Mouse (Mus musculus): ENCODE measurements around the gene Klf1.
A peak's percentile ranks its signal among the peaks of the same experiment; 100 is the strongest.

Gene Klf1

DNA sequence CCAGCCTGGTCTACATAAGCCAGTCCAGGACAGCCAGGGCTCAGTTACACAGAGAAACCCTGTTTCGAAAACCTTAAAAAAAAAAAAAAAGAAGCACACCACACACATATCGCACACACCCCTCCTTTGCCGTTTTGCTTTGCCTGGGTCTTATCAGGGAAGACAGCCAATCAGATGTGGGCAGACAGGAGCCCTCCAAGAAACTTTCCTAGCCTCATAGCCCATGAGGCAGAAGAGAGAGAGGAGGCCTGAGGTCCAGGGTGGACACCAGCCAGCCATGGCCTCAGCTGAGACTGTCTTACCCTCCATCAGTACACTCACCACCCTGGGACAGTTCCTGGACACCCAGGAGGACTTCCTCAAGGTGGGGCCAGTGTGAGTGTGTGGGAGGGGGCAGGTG lies at the start of gene Klf1:
Klf1 (plus strand) TSS at position 177 of the 400 bp plus-strand sequence.
- no peak for DNase-seq (ENCODE audit: inconsistent ontology term)

DNA sequence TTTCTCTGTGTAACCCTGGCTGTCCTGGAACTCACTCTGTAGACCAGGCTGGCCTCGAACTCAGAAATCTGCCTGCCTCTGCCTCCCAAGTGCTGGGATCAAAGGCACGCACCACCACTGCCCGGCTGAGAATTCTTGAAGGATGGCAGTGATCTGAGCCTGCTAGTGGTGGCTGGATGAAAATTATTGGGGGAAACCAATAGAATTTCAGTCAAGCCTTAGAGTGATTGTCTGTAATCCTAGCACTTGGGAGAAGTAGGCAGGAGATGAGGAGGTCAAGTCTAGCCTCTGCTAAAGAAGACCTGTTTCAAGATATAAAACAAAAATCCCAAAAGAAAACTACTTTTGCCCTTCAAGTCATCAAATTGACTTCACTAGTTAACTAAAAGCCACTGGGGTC lies 45.3 kb upstream of the Klf1 start:
- DNase-seq (ENCODE audit: inconsistent ontology term): no peak

- DNase-seq (ENCODE audit: inconsistent ontology term): peak; percentile 86
Observed at GRCm38 (mm10) chr8:84856864-84857441, 44.8 kb upstream of the Klf1 start, which contains the start of gene Farsa. Gene Farsa, plus strand, starts transcription at chr8:84856989.

DNA sequence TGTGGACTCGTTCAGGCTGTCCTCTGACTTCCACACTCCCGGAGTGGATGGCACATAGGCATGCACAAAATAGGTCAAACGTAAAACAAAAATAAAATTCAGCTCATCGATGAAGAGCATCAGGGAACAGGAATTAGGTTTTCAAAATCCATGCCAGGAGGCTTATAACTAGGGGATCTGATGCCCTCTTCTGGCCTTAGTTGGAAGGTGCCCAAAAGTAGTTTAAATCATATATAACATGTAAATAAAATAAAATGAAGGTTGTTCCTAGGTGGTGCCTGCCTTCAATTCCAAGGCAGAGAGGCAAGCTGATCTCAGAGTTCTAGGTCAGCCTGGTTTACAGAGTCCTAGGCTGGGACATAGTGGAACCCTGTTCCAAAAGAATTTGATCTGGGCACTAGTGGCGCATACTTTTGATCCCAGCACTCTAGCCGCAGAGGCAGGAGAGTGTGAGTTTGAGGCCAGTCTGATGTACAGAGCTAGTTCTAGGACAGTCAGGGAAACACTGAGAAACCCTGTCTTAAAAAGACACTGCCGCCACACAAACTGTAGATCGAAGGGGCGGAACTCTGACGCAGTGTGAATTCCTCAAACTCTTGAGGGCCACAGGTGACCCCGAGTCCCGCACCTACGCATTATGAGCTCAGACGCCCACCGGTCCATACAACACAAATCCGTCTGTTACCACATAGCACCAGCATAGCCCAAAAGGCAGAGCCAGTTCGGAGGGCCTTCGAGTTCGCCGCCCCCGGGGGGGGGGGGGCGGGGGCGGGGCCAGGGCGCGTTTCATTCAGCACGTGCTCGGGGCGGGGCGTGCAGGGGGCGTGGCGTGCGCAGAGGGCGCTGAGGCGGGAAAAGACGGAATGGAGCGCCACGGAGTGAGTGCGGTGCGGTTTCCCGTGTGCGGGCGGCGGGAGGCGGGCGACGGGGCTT lies 30.1 kb upstream of the Klf1 start, which contains the start of gene Syce2:
Syce2 (plus strand) TSS at position 736 of the 933 bp plus-strand sequence.
- peak; percentile 66 for DNase-seq (ENCODE audit: inconsistent ontology term)

DNA sequence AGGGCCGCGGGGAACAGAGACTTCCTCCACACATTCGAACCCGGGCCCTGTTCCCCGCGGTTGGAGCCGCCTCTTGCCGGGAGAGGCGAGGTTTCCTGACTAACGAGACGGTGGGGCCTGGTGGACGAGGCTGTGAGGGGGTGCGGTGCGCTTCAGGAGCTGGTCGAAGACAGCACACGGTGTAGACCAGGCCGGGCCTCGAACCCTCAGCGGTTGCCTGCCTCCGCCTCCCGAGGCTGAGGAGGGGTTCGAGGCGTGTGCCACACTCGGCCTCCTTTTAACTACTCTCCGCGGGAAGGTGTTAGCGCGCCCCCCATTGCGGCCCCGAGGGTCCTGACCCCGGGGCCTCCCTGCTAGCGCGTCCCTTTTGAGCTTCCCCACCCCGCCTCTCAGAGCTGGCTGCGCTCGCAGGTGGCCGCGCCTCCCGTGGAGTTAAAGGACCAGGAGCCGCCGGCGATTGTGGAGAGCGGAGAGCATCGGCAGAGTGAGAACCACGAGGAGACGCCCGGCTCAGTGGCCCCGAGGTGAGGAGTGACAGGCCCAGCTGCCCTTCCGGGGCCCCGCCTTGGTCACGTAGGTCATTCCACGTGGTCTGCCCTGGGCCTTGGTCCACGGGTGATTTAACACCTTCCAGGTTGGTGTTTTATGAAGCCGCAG lies 29.3 kb upstream of the Klf1 start:
- peak; percentile 10 for DNase-seq (ENCODE audit: inconsistent ontology term)

DNA sequence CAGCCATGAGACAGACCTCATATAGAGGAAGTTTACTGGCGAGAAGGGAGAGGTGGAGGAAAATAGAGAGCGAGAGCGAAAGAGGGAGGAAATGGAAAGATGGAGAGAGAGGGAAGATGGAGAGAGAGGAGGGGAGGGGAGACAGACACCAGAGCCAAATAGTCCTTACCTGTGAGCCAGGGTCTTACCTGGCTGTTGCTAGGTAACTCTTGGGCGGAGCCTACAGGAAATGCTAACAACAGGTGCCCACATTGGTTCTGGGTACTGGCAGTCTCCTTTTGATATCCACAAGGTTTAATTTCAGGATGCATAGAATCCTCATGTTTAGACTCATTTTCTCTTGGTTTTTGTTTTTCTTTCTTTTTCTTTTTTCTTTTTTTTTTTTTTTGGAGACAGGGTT lies 28.7 kb upstream of the Klf1 start:
- no peak for DNase-seq (ENCODE audit: inconsistent ontology term)

DNA sequence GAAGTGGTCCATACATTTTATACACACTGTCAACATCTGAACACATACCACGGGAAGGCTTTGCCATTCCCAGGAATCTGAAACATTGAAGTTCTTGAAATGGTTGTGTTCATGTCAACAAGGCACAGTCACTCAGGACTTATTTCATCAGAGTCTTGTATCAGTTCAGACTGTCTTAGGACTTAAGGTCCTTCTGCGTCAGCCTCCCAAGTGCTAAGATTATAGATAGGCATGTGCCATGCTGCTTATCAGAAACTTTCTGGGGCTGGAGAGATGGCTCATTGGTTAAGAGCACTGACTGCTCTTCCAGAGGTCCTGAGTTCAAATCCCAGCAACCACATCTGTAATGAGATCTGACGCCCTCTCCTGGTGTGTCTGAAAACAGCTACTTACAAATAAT lies 27.4 kb upstream of the Klf1 start:
- no peak for DNase-seq (ENCODE audit: inconsistent ontology term)

- DNase-seq (ENCODE audit: inconsistent ontology term): no peak
Observed at GRCm38 (mm10) chr8:84877297-84878035, 24.3 kb upstream of the Klf1 start.

DNA sequence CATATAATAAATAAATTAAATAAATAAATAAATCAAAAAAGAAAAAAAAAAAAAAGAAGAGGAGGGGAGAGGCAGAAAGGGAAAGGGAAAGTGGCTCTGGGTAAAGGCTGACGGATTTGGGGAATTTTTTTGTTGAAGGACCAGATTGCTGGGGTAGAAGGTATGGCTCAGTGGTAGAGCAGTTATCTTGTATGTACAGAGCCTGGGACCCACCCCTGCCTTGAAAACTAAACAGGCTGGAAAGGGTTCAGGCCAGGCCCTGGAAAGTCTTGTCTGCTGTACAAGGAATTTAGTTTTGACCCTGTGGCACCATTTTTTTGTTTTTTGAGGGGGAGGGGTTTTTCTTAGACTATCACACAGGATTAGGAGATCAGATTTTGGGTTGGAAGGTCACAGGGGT lies 22.8 kb upstream of the Klf1 start:
- no peak for DNase-seq (ENCODE audit: inconsistent ontology term)

DNA sequence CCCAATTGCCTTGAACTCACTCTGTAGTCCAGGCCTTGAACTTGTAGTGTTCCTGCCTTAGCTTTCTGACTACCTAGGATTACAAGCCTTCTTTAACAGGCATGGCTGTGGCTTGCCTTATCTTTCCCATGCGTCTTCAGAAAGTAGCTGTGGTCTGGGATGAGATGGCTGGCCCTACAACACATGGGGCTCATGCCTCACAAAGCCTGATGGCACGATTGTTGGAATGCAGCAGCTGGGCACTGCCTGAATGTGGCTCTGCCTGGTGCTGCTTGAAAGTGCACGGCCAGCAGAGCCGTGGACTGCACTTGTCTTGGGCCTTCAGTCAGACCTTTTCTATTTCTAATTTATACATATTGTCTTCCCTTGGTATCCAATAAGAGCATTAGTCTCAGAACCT lies 17.0 kb upstream of the Klf1 start:
- DNase-seq (ENCODE audit: inconsistent ontology term): no peak

GRCm38 (mm10) chr8:84888280-84888679 lies 13.4 kb upstream of the Klf1 start:
- no peak for DNase-seq (ENCODE audit: inconsistent ontology term)

DNA sequence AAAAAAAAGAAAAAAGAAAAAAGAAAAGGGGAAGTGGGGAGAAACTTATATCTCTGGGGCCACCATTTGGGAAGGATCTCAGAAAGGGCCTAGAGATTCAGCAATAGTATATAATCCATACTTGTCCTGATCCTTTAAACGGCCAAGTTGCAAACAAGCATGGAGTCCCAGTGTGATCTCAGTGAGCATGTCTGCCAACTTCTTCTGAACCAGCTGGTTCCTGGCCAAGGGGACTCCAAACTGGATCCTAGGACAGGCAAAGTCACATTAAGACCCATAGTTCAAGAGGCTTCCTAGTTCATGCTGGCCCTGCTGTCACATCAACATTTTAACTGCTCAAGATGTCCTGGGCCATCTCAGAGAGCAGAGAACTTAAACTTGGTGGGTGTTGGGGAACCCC lies 12.6 kb upstream of the Klf1 start:
- DNase-seq (ENCODE audit: inconsistent ontology term): no peak

DNA sequence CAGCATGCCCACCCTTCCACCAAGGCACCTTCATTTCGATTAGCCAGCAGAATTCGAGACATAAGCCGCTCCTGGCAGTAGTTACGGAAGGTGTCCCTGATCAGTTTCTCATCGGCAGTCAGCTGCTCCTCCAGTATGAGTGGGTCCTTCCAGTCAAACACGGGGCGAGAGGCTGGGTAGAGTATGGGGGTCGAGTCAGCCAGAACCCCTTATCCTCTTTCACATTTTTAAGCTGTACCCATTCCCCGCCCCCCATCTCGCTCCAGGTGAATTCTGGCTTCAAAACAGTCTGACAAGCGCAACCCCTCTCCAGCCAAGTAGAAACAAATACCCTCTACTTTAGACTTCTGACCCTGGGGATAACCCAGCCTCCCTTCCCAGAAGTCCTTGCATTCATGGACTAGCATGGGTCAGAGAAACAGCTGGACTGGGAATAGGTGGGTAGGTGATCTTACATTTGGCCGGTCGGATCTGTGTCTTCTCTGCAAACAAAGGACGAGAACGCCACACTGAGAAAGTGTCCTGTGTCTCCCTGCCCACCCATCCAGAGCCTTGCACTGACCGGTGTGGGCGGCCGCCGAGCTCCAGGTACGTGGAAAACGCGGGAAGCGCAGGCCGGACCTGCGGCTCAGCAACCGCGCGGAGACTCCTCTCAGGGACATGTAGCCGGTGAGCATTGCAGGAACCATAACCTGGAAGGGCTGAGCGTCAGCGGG lies 8.6 kb upstream of the Klf1 start:
- DNase-seq (ENCODE audit: inconsistent ontology term): no peak

DNA sequence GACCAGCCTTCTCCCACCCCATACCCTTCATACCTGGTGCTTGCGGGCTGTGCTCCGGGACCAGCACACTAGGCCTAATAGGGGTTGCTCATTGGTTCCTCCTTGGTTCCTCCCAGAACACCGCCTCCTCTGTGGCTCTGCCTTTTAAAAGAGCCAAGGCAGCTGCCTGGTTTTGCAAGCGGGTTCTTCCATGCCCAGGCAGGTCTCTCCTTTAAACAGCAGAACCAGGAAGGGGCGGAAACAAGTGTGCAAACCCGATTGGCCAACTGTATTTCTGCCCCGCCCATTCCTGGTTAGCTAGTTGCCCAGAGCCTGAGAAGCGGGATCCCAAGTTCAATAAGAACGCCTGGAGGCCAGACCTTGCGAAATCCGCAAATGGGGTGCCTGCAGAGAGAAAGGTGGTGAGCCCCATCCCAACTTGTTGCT lies 8.0 kb upstream of the Klf1 start, which contains the start of gene Gcdh:
Gcdh (minus strand) TSS at position 213 of the 426 bp plus-strand sequence.
- DNase-seq (ENCODE audit: inconsistent ontology term): peak; percentile 95

- no peak for DNase-seq (ENCODE audit: inconsistent ontology term)
Observed at GRCm38 (mm10) chr8:84895963-84896362, 5.8 kb upstream of the Klf1 start.

DNA sequence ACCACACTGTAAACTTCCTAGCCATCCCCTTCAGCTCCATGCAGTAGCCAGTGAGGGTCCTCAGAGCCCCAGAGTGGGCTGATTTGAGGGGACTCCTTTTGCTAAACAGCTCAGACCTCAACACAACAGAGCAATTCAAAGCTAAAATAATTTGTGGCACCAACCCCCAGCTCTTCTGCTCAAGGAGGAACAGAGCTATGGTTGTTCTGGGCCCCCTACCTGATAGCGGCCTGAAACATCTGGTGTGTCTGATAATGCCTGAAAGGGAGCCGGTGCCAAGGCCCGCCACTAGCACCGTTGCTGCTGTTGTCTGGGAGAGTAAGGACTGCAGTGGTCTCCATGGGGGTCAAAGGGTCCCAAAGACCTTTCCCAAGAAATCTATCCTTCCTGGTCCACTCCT lies 657 bp upstream of the Klf1 start:
- DNase-seq (ENCODE audit: inconsistent ontology term): no peak

- no peak for DNase-seq (ENCODE audit: inconsistent ontology term)
Observed at GRCm38 (mm10) chr8:84902367-84902919, 715 bp downstream of the Klf1 start.

GRCm38 (mm10) chr8:84902920-84903661 lies 1.4 kb downstream of the Klf1 start:
- DNase-seq (ENCODE audit: inconsistent ontology term): peak; percentile 90

DNA sequence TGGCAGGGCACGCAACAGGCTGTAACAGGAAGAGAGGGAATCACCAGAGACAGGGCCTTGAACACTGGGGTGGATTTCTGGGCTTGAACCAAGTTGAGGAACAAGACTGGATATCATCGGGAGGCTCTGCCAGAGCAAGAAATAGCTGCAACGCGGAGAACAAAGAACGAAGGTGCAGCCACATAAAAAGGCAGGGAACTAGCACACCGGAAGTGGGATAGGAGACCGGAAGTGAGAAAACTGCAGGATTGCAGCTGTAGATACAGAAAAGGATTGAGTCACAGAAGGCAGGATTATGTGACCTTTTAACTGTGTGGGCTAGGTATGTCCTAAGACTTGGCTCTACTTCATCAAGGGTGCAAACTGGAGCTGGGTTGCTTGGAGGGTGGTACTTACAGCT lies 2.6 kb downstream of the Klf1 start:
- DNase-seq (ENCODE audit: inconsistent ontology term): no peak

DNA sequence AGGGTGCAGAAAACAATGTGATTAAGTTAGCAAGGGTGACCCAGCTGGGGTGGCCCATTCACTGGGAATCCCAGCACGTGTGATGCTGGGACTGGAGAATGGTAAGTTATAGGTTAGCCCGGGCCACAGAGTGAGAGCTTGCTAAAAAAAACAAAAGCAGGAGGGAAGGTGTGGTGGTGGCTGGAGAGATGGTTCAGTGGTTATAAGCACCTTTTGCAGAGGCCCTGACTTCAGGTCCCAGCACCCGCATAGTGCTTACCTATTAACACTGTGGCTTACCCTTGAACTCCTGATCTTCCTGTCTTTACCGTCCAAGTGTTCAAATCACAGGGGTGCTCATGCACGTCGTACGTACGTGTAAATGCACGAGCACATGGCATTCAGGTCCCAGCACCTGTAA lies 5.3 kb downstream of the Klf1 start:
- no peak for DNase-seq (ENCODE audit: inconsistent ontology term)

Data from Muller cell, postnatal 12 days (primary cell).